Mouse (Mus musculus): ENCODE measurements around the gene Satb1.

DNA sequence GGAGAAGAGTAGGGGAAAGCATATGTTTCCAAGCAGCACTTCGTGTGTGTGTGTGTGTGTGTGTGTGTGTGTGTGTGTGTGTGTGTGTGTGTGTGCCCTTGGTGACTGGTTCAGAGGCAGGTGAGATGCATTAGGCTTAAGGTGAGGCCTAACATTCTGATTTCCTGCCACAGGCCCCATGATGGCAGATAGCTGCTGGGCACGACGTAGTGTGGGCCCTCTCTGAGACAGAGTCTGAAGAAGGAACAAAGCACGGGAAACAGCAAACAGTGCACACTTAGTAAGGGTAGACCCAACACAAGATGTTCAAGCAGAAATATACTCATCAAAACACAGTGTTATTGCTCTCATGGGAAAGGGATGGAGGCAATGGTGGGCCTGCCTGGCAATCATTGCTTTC lies 24.5 kb upstream of the Satb1 start:
- TF ChIP-seq CTCF (IDR thresholded peaks at IDR 0.05), result no peak
- TF ChIP-seq EP300 (IDR thresholded peaks at IDR 0.05), result no peak

All from lung, postnatal 0 days (tissue).